ENCODE assay signal across 14 mouse cellular contexts in the genomic region with DNA sequence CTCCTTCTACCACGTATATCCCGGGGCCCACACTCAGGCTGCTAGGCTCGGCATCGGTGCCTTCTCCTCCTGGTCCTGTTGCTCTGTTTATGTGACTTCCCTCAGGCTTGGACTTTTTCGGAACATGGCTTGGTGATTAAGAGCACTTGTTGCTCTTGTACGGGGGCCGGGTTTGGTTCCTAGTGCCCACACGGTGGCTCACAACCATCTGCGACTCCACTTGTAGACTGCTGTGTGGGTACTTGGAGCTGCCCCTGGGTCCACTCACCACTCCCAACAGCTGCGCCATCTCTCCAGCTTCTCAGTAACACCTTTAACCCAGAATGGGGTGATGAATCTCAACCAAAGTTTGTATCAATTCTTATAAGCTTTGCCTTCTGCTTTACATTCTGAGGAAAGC. TPM values are rescaled to one million over a fixed set of nuclear protein-coding genes. Genes with fewer than 3 reads are reported as not detected.
DNase-seq lines count a peak whose midpoint lies in the region; ATAC-seq lines count a peak whose summit lies in the region.
"Had no signal": no experiment of that assay in that cellular context is flagged by ENCODE, and none has a peak within 500 bp of the region (broad histone marks: within the 10 kb centered on the region; RNA-seq: fewer than 3 reads in every experiment).

No protein-coding gene starts in this region.

- no peaks in the 10 kb centered on the region for H3K27me3 ChIP-seq in heart, embryonic 10.5 days (ENCODE audit: insufficient read depth, poor library complexity, severe bottlenecking)
- no peaks in the 10 kb centered on the region for H3K27me3 ChIP-seq in kidney, embryonic 15.5 days
- H3K27me3 ChIP-seq in embryonic facial prominence, embryonic 13.5 days = no peaks in the 10 kb centered on the region
- H3K27me3 ChIP-seq in limb, embryonic 12.5 days = no peaks in the 10 kb centered on the region
- no peaks in the 10 kb centered on the region for H3K27me3 ChIP-seq in midbrain, embryonic 14.5 days (ENCODE audit: control insufficient read depth, insufficient read depth, low read length)
- H3K27me3 ChIP-seq: hindbrain, embryonic 15.5 days; liver, embryonic 13.5 days; neural tube, embryonic 12.5 days; Patski had no signal

- no peak overlapping the region for H3K9ac ChIP-seq in kidney, embryonic 15.5 days
- no peak overlapping the region for H3K9ac ChIP-seq in embryonic facial prominence, embryonic 13.5 days
- H3K9ac ChIP-seq in limb, embryonic 12.5 days (replicated peaks) = no peak overlapping the region
- H3K9ac ChIP-seq in midbrain, embryonic 14.5 days (replicated peaks; ENCODE audit: low read length) = no peak overlapping the region
- H3K9ac ChIP-seq: hindbrain, embryonic 15.5 days; liver, embryonic 13.5 days; neural tube, embryonic 12.5 days had no signal

- H3K4me3 ChIP-seq in heart, embryonic 10.5 days = no peak overlapping the region
- no peak overlapping the region for H3K4me3 ChIP-seq in kidney, embryonic 15.5 days (replicated peaks)
- H3K4me3 ChIP-seq in embryonic facial prominence, embryonic 13.5 days = no peak overlapping the region
- no peak overlapping the region for H3K4me3 ChIP-seq in limb, embryonic 12.5 days (replicated peaks)
- no peak overlapping the region for H3K4me3 ChIP-seq in midbrain, embryonic 14.5 days (replicated peaks; ENCODE audit: low read depth, low read length)
- H3K4me3 ChIP-seq: hindbrain, embryonic 15.5 days; liver, embryonic 13.5 days; neural tube, embryonic 12.5 days had no signal

- H3K4me1 ChIP-seq in heart, embryonic 10.5 days = peaks cover 88% of the 10 kb centered on the region
- H3K4me1 ChIP-seq in kidney, embryonic 15.5 days = peaks cover 75% of the 10 kb centered on the region
- peaks cover 52% of the 10 kb centered on the region for H3K4me1 ChIP-seq in embryonic facial prominence, embryonic 13.5 days
- peaks cover 63% of the 10 kb centered on the region for H3K4me1 ChIP-seq in limb, embryonic 12.5 days (replicated peaks)
- H3K4me1 ChIP-seq in midbrain, embryonic 14.5 days (ENCODE audit: control insufficient read depth, insufficient read depth, low read length) = no peaks in the 10 kb centered on the region
- H3K4me1 ChIP-seq: neural tube, embryonic 12.5 days had no signal

- ATAC-seq in kidney, embryonic 15.5 days (replicated peaks; ENCODE audit: low FRiP score) = no peak
- no peak for ATAC-seq in embryonic facial prominence, embryonic 13.5 days (ENCODE audit: insufficient number of reproducible peaks, insufficient read depth, low FRiP score, low TSS enrichment, low read depth)
- ATAC-seq in limb, embryonic 12.5 days (ENCODE audit: insufficient number of reproducible peaks, insufficient read depth, low FRiP score, low TSS enrichment, low read depth) = no peak
- ATAC-seq in midbrain, embryonic 14.5 days (ENCODE audit: low FRiP score, low TSS enrichment) = no peak
- ATAC-seq: Patski had no signal

- H3K9me3 ChIP-seq in heart, embryonic 10.5 days = no peaks in the 10 kb centered on the region
- no peaks in the 10 kb centered on the region for H3K9me3 ChIP-seq in kidney, embryonic 15.5 days (replicated peaks)
- no peaks in the 10 kb centered on the region for H3K9me3 ChIP-seq in embryonic facial prominence, embryonic 13.5 days
- no peaks in the 10 kb centered on the region for H3K9me3 ChIP-seq in limb, embryonic 12.5 days
- no peaks in the 10 kb centered on the region for H3K9me3 ChIP-seq in midbrain, embryonic 14.5 days (ENCODE audit: control insufficient read depth, low read length)
- H3K9me3 ChIP-seq: hindbrain, embryonic 15.5 days; liver, embryonic 13.5 days; neural tube, embryonic 12.5 days had no signal

- WGBS in heart, embryonic 10.5 days = 83% methylated on average over 10 of the region's 10 CpGs
- WGBS in kidney, embryonic 15.5 days = 91% methylated on average over 10 of the region's 10 CpGs
- WGBS in embryonic facial prominence, embryonic 13.5 days = 90% methylated on average over 10 of the region's 10 CpGs
- 90% methylated on average over 10 of the region's 10 CpGs for WGBS in limb, embryonic 12.5 days
- 97% methylated on average over 10 of the region's 10 CpGs for WGBS in midbrain, embryonic 14.5 days

- intact Hi-C loops in heart, postnatal 25 days (cut with DNase I) = no loop called here

- no peak for DNase-seq in heart, embryonic 10.5 days (ENCODE audit: low spot score)
- no peak for DNase-seq in heart, postnatal 25 days (ENCODE audit: low spot score)
- DNase-seq in kidney, postnatal 4 days = no peak
- DNase-seq in midbrain, embryonic 14.5 days = no peak
- no peak for DNase-seq in thymus, postnatal 14 days
- DNase-seq: cerebellum, adult 11-12 months; liver, embryonic 13.5 days; thymus, postnatal 4 days had no signal

- H3K4me2 ChIP-seq in kidney, embryonic 15.5 days = no peak overlapping the region
- no peak overlapping the region for H3K4me2 ChIP-seq in embryonic facial prominence, embryonic 13.5 days
- H3K4me2 ChIP-seq in limb, embryonic 12.5 days = no peak overlapping the region
- H3K4me2 ChIP-seq in midbrain, embryonic 14.5 days (ENCODE audit: low read length) = no peak overlapping the region
- H3K4me2 ChIP-seq: hindbrain, embryonic 15.5 days; liver, embryonic 13.5 days; neural tube, embryonic 12.5 days had no signal

- H3K36me3 ChIP-seq in heart, embryonic 10.5 days = peaks cover 12% of the 10 kb centered on the region
- peaks cover 8% of the 10 kb centered on the region; the same call in 1 of the 2 replicates for H3K36me3 ChIP-seq in kidney, embryonic 15.5 days
- H3K36me3 ChIP-seq in embryonic facial prominence, embryonic 13.5 days = peaks cover 6% of the 10 kb centered on the region; the same call in 1 of the 2 replicates
- H3K36me3 ChIP-seq in limb, embryonic 12.5 days = peaks cover 12% of the 10 kb centered on the region; the same call in 1 of the 2 replicates
- H3K36me3 ChIP-seq in midbrain, embryonic 14.5 days (ENCODE audit: control insufficient read depth, insufficient read depth, low read length) = no peaks in the 10 kb centered on the region
- H3K36me3 ChIP-seq: hindbrain, embryonic 15.5 days; liver, embryonic 13.5 days; neural tube, embryonic 12.5 days had no signal

- peak overlapping the region; percentile 86 for H3K27ac ChIP-seq in heart, embryonic 10.5 days
- H3K27ac ChIP-seq in kidney, embryonic 15.5 days = peak overlapping the region; percentile 84
- peak overlapping the region; percentile 52 for H3K27ac ChIP-seq in embryonic facial prominence, embryonic 13.5 days
- H3K27ac ChIP-seq in limb, embryonic 12.5 days = peak overlapping the region; percentile 84
- H3K27ac ChIP-seq in midbrain, embryonic 14.5 days (replicated peaks; ENCODE audit: low read depth, low read length) = no peak overlapping the region
- H3K27ac ChIP-seq: hindbrain, embryonic 15.5 days; liver, embryonic 13.5 days; neural tube, embryonic 12.5 days had no signal

RNA-seq across cellular contexts. Expression of a gene that starts 27.4 kb away (rescaled TPM):
- 33.5 and 36.3 TPM in 2 replicates for polyA plus RNA-seq in heart, embryonic 10.5 days (2016; fragmentation: Nextera tagmentation; extraction: Ambion mirVana)
- total RNA-seq in heart, postnatal 25 days (2021) = 10 to 100 TPM; 23.9 to 28.5 TPM
- 31.1 and 31.4 TPM in 2 replicates for polyA plus RNA-seq in kidney, embryonic 15.5 days (2015; fragmentation: Nextera tagmentation; extraction: Ambion mirVana)
- 26.9 and 29.0 TPM in 2 replicates for polyA plus RNA-seq in embryonic facial prominence, embryonic 13.5 days (2015; fragmentation: Nextera tagmentation; extraction: Ambion mirVana)
- polyA plus RNA-seq in limb, embryonic 12.5 days (2016; fragmentation: Nextera tagmentation; extraction: Ambion mirVana) = 26.4 and 30.7 TPM in 2 replicates
- 1.6 and 3.2 TPM in 2 replicates for polyA plus RNA-seq in midbrain, embryonic 14.5 days (2014; fragmentation: Nextera tagmentation; extraction: Ambion mirVana)
